Mouse (Mus musculus) cerebellum, adult 9-11 months (tissue): ENCODE results near the gene Tacstd2.
"Not testable (repeated sequence)": the region's sequence is repeated elsewhere in the genome, so short reads cannot be mapped to it uniquely, and the experiment has no call there.

ENCODE experiments used
- DNase-seq: peaks from one replicate; pipeline ENCODE4 v3.0.0; 2022

Gene Tacstd2

DNA sequence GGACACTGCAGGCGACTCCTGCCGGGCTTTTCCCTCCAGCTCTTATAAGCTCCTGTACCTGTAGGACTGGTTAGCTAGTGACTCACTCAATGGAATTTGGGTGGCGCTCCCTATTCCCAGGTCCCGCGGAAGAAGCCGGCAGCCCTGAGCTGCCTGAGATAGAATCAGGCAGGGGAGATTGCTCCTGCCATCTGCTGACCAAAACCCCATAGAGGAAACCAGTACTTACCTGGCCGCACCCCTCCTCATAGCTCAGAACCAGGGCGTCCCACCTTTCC lies at the start of gene Tacstd2:
Gene Tacstd2, minus strand, starts transcription at position 20 of the 278 bp plus-strand sequence.
- DNase-seq = no peak

DNA sequence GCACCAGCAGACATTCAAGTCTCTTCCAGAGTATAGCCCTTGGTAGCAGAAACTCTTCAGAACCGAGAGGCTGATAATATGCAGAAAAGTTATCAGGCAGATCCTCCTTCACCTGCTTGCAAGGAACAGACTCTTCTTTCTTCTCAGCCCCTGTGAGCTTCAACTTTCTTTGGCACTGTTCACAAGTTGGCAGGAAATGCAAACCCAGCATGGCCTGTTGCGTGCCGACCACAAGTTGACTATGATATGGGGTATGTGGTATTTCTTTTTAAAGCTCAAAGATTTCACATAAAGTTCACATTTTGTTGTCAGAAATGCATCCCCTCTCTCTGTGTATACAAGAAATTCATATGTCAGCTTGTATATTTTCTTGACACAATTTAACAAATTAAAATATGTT lies 30.7 kb upstream of the Tacstd2 start:
- DNase-seq = no peak

DNA sequence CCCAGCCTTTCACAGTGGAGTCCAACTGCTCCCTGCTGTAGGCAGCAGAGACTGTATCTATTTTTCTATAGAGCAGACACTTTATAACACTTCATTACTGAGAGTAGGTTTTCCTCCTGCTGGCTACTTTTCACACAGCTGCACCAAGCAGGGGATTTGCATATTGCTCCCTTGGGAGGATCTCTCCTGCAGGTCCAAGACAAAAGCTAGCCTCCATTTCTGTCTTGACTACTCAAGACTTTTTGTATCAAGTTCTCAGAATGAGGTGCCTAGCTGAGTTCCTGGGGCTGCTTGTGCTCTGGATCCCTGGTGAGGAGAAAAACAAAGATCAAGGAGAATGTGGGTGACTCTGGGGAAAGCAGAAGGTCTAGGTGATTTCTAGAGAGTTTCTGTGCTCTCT lies 19.8 kb upstream of the Tacstd2 start:
- no peak for DNase-seq

DNA sequence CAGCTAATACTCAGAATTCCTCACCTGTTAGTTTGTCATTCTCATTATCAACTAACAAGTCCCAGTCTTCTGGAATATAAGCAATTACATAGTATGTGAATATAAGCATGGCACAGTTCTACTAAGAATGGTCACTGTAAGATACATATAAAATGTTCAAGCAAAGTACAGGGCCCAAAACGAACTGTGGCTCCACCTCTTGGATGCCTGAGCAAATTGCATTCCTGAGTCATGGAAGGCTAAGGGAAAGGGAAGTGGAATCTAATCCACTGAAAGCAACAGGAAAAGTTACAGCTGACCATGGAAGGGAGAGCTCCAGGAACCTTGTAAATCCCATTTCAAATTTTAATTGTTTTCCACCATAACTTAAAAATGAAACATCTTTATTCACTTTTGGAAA lies 14.0 kb upstream of the Tacstd2 start:
- no peak for DNase-seq

DNA sequence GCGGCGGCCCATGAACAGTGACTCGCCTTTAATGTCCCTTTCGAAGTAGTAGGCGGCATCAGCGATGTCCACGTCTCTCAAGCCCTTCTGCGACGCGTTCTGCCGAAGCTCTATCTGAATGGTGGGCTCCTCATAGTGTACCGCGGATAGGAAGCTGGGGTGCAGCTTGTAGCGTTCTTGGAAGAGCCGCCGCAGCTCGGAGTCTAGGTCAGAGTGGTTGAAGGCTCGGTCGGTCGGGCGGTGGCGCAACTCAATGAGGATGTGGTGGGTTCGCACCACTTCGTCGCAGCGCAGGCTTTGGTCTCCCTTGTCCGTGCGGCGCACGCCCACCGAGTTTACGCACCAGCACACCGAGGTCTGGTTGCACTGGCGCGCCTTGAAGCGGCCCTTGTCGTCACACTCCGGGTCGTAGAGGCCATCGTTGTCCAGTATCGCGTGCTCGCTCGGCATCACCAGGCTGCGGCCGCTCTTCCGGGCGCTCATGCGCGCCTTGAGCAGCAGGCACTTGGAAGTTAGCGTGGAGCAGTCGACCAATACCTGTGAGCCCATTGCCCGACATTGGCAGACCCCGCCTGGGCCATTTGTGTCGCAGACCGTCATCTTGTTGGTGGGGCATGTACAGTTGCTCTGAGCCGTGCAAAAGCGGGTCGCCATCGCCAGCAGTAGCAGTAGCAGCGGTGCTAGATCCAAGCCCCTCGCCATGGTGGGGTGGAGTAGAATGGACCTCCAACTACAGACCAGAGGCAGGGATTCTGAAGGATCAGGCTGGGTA lies 405 bp downstream of the Tacstd2 start:
- DNase-seq = no peak

DNA sequence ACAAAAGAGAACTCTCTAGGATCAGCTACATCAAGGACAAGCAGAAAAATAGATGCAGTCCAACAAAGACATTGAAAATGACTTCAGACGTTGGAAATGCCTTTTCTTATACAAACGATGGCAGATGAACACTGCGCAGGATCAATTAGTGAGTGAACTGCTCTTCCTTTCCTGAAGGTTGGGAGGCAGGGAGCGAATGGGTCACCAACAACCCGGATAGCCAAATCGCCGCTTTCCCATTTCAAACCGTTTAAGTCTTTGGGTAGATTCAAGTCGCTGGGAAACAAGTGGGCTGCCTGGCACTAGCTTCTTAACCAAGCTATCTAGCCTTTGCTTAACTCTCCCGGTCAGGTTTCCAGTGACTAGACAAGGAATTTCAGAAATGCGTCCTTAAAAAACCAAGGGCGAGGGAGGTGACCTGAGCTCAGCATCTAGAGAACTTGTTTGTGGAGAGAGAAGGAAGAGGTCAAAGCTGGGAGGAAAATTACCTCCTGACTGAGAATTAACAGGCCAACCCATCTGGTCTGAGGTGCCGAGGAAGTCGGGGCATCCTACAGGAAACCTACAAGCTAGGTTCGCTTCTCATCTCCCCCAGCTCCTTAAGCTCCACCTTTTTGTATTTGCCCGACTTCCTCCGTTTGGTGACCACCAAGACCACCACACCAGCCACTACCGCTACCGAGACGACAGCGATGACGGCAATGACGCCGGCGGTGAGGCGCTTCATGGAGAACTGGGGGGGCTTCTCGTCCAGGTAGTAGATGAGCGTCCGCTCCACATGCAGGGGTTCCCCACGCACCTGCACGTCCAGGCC lies 1.2 kb downstream of the Tacstd2 start:
- no peak for DNase-seq

DNA sequence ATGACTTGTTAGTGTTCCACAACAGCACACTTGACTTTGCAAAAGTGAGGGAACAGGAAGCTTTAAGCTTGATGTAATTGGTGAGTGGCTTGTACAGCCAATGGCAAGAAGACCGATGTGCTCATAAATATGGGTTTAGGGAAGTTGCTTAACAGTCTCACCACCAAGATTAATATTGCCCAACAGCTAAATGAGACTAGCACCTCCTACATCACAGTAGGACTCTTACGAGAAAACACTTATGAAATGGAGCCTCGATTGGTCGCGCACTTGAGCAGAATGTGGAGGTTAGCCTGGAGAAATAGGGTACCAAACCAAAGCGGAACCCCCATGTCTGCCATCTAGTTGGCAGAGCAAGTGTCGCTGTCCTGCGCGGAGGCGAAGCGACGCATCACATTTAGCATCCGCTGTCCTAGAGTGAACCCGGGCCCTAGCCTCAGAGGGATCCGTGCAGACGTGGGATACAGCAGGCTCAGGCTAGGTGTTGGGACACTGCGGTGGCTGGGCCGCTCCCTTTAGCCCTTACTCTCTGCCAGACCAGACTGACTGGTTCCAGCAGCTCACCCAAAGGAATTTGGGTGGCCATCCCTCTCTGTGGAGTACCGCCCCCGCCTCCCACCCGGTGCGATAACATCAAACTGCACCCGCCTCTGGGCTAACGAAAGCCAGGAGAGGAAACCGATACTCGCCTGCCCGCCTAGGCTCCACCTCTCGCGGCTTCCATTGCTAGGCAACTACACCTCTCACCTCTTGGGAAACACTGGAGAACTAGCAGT lies 2.7 kb downstream of the Tacstd2 start:
- no peak for DNase-seq

DNA sequence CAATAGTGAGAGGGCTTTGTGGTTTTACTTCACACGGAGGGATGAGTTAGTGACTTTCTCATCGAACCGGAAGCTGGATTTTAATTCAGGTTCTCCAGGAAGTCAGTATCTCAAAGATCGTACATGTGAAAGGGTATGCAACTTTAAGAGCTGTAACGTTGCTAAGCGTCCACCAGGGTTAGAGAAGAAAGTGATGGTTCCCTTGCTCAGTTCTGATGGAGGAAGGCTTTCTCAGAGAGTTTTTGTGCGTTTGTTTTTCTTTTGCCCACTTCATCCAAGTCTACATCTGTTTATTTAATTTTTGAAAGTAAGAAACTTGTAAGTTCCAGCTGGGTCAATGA lies 3.8 kb downstream of the Tacstd2 start:
- no peak for DNase-seq

DNA sequence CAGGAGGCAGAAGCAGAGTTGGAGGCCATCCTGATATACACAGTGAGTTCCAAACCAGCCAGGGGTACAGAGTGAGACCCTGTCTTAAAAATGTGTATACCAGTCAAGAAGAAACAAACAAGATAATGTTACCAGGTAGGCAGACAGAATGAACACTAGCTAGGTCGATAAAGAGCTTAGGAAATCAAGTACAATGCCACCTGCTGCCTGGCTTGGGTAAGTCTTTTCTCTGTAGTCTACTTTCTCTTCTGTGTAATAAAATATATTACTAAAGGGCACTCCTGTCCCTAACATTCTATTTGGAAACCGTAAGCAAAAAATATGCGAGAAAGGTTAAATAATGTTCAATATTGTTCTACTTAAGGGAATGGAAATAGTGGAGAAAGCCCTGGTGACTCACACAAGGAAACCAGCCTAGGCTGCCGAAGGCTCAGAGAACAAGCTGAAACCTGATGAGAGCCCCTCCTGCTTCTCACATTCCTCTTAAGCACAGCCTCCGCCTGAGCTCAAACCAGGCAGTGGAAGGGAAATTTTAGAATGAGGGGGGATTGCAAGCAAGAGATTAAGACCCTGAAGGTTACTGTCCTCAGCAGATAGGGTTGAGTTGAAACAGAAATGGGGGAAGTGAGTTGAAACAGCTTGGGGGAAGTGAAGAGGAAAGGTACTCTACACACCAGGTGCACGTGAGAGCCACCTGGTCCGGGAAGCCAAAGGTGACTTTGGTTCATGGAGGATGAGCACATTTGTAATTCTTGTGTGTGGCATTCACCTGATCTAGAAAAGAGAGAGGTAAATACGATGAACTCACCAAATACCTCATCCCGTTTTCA lies 4.4 kb downstream of the Tacstd2 start:
- no peak for DNase-seq

DNA sequence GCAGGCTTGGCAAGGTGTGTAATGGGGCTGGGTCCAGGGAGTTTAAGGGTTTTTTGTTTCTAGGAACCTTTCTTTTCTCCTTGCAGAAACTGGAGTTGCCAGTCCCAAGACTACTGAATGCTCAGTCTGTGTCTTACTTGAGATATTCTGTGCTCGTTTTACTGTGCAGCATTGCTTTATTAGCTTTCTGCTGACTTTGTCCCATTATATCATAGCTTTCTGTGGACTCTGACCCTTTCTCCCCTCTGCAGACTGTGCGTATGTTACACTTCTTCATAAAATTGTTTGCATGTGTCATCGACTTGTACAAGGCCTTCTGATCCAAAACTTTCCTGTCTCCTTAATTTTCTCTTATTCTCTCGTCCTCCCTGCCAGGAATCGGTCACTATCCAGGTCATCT lies 9.2 kb downstream of the Tacstd2 start:
- DNase-seq = no peak

DNA sequence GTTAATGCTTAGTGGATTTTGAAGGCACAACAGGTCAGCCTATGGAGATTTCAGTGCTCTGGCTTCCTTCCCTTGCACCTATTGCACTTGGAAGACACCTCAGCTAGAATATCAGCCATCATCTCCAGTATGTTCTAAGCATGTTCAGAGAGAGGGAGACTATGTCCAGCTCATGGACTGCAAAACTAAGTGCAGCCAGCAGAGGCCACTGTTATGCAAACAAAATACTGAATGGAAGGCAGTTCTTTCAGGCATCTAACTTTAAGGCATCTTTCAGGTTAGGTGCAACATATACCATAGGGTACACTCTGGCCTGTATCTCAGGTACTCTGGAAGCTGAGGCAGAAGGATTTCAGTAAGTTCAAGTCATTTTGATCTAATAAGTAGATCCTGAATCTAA lies 24.8 kb downstream of the Tacstd2 start:
- no peak for DNase-seq

DNA sequence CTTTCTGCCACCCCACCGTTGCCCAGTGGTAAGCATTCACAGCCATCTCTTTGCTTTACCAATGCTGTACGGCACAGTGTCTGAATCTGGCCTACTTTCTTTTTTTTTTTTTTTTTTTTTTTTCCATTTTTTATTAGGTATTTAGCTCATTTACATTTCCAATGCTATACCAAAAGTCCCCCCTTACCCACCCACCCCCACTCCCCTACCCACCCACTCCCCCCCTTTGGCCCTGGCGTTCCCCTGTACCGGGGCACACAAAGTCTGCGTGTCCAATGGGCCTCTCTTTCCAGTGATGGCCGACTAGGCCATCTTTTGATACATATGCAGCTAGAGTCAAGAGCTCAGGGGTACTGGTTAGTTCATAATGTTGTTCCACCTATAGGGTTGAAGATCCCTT lies 33.7 kb downstream of the Tacstd2 start:
- not testable (repeated sequence) for DNase-seq

DNA sequence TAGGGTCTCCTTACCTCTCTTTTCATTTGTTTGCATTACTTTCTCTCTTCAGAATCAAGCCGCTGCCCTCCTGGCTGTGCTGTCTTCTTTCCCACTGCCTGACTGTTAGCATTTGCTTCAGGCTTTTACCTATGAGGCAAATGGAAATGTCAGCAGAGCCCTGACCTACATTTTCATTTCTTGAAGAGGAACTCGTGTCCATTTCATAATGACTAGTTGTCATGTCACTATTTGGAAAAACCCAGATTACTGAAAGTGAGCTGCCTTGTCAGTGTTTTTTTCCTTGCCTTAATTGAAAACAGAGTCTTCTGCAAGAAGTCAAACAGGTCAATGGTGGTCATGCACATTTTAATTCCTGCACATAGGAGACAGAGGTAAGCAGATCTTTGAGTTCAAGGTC lies 43.8 kb downstream of the Tacstd2 start, which contains the start of gene Il23r:
Gene Il23r, minus strand, starts transcription at position 101 of the 400 bp plus-strand sequence.
- DNase-seq = no peak
